Mouse (Mus musculus): ENCODE results near the gene Pltp. TPM values are rescaled to one million over a fixed set of nuclear protein-coding genes. Genes with fewer than 3 reads are reported as not detected.

Pltp gene
- total and polyA plus RNA-seq, 3 experiments, result 5.2 to 17.1 TPM; not detected in 1

DNA sequence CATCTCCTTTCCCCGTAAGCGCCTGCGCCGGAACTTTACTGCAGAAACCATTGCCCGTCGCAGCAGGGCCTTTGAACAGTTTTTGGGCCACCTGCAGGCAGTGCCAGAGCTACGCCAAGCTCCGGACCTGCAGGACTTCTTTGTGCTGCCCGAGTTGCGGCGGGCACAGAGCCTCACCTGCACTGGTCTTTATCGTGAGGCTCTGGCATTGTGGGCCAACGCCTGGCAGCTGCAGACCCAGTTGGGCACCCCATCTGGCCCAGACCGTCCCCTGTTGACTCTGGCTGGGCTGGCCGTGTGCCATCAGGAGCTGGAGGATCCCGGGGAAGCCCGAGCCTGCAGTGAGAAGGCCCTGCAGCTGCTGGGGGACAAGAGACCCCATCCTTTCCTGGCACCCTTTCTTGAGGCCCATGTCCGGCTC, 65.7 kb downstream of the Pltp start:
- H3K9ac ChIP-seq (ENCODE audit: control insufficient read depth, low read depth, low read length, poor library complexity, severe bottlenecking), result no peak overlapping the region
- TF ChIP-seq POLR2AphosphoS2 (IDR thresholded peaks at IDR 0.05; ENCODE audit: low read length), result no peak
- TF ChIP-seq RAD21 (IDR thresholded peaks at IDR 0.05; ENCODE audit: low read depth, low read length), result no peak
- TF ChIP-seq TCF12 (IDR thresholded peaks at IDR 0.05; ENCODE audit: low read depth, low read length), result no peak
- TF ChIP-seq SMC3 (IDR thresholded peaks at IDR 0.05; ENCODE audit: low read depth, low read length), result no peak
- no peak for TF ChIP-seq ETS1 (IDR thresholded peaks at IDR 0.05; ENCODE audit: low read depth, low read length)
- no peak for TF ChIP-seq MEF2A (IDR thresholded peaks at IDR 0.05; ENCODE audit: extremely low read depth, insufficient replicate concordance, low read depth, low read length, poor library complexity, severe bottlenecking)
- TF ChIP-seq MYC (IDR thresholded peaks at IDR 0.05; ENCODE audit: low read depth, low read length), result no peak
- no peak for TF ChIP-seq ZKSCAN1 (IDR thresholded peaks at IDR 0.05; ENCODE audit: low read depth, low read length)
- no peak for TF ChIP-seq CHD1 (IDR thresholded peaks at IDR 0.05; ENCODE audit: low read depth, low read length)
- no peak for TF ChIP-seq KAT2A (conservative IDR thresholded peaks at IDR 0.05; ENCODE audit: low read depth, low read length)
- no peak for TF ChIP-seq GABPA (IDR thresholded peaks at IDR 0.05; ENCODE audit: low read depth, low read length)
- TF ChIP-seq ZMIZ1 (IDR thresholded peaks at IDR 0.05; ENCODE audit: low read depth, low read length), result no peak
- TF ChIP-seq JUND (IDR thresholded peaks at IDR 0.05; ENCODE audit: low read depth, low read length), result no peak
- TF ChIP-seq MXI1 (IDR thresholded peaks at IDR 0.05; ENCODE audit: low read depth, low read length), result no peak
- no peak for TF ChIP-seq TBP (IDR thresholded peaks at IDR 0.05; ENCODE audit: low read depth, low read length)
- no peak for TF ChIP-seq TAL1 (IDR thresholded peaks at IDR 0.05; ENCODE audit: low read length)
- no peak for TF ChIP-seq MAFK (IDR thresholded peaks at IDR 0.05; ENCODE audit: borderline replicate concordance, low read depth, low read length)
- no peak for TF ChIP-seq CTCF (IDR thresholded peaks at IDR 0.05 in 2 of 3, conservative IDR thresholded peaks at IDR 0.05 in 1 of 3; ENCODE audit: control insufficient read depth in 1 of 3, insufficient read depth in 1 of 3, low read depth in 2 of 3, low read length in 3 of 3, poor library complexity in 1 of 3, severe bottlenecking in 1 of 3)
- TF ChIP-seq ELF1 (IDR thresholded peaks at IDR 0.05; ENCODE audit: low read depth, low read length), result no peak
- TF ChIP-seq POLR2A (IDR thresholded peaks at IDR 0.05; ENCODE audit: control insufficient read depth in 1 of 2, insufficient read depth in 1 of 2, low read depth in 1 of 2, low read length in 2 of 2, poor library complexity in 1 of 2), result no peak
- no peaks in the 10 kb centered on the region for H3K27me3 ChIP-seq (ENCODE audit: control insufficient read depth in 1 of 2, insufficient read depth in 2 of 2, low read length in 2 of 2)
- no peak overlapping the region for H3K4me3 ChIP-seq (ENCODE audit: control insufficient read depth in 1 of 2, insufficient read depth in 1 of 2, low read depth in 2 of 2, low read length in 2 of 2)
- H3K27ac ChIP-seq (ENCODE audit: control insufficient read depth, low read depth, low read length), result no peak overlapping the region
- H3K9me3 ChIP-seq (replicated peaks; ENCODE audit: insufficient read depth, low read length), result no peaks in the 10 kb centered on the region
- no peaks in the 10 kb centered on the region for H3K79me2 ChIP-seq (ENCODE audit: control insufficient read depth, insufficient read depth, low read length, poor library complexity)
- peaks cover 0 to 5% of the 10 kb centered on the region in 2 experiments; a peak in 2 of 4 replicates for H3K36me3 ChIP-seq (ENCODE audit: control insufficient read depth in 1 of 2, insufficient read depth in 2 of 2, low read length in 2 of 2)
- no peak for DNase-seq (ENCODE audit: low read depth, low spot score)
- H3K4me1 ChIP-seq (ENCODE audit: control insufficient read depth in 1 of 2, insufficient read depth in 2 of 2, low read length in 2 of 2), result peaks cover 0 to 4% of the 10 kb centered on the region in 2 experiments; a peak in 1 of 4 replicates

DNA sequence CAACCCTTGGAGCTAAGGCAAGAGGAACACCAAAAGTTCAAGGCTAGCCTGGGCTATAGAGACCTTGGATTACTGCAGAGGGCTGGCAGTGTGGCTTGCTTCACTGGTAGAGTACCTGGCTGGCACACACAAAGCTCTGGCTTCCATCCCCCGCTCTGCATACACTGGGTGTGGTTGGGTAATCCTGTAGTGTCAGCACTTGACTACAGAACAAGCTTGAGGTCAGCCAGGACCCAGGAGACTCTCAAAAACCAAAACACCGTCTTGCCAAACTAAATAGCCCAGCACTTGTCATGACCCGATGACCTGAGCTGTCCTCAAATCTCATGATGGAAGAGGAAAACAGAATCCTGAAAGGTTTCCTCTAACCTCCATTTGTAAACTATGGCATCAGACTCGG, 67.1 kb downstream of the Pltp start:
- no peak overlapping the region for H3K4me3 ChIP-seq (ENCODE audit: control insufficient read depth in 1 of 2, insufficient read depth in 1 of 2, low read depth in 2 of 2, low read length in 2 of 2)
- H3K9me3 ChIP-seq (replicated peaks; ENCODE audit: insufficient read depth, low read length), result no peaks in the 10 kb centered on the region
- H3K36me3 ChIP-seq (ENCODE audit: control insufficient read depth in 1 of 2, insufficient read depth in 2 of 2, low read length in 2 of 2), result peaks cover 0 to 5% of the 10 kb centered on the region in 2 experiments; a peak in 2 of 4 replicates
- no peak overlapping the region for H3K27ac ChIP-seq (ENCODE audit: control insufficient read depth, low read depth, low read length)
- TF ChIP-seq TAL1 (IDR thresholded peaks at IDR 0.05; ENCODE audit: low read length) (no peak), GABPA (IDR thresholded peaks at IDR 0.05; ENCODE audit: low read depth, low read length) (no peak)
- H3K9ac ChIP-seq (ENCODE audit: control insufficient read depth, low read depth, low read length, poor library complexity, severe bottlenecking), result no peak overlapping the region
- peaks cover 3 to 9% of the 10 kb centered on the region in 2 experiments; a peak in 3 of 4 replicates for H3K4me1 ChIP-seq (ENCODE audit: control insufficient read depth in 1 of 2, insufficient read depth in 2 of 2, low read length in 2 of 2)
- no peaks in the 10 kb centered on the region for H3K27me3 ChIP-seq (ENCODE audit: control insufficient read depth in 1 of 2, insufficient read depth in 2 of 2, low read length in 2 of 2)
- H3K79me2 ChIP-seq (ENCODE audit: control insufficient read depth, insufficient read depth, low read length, poor library complexity), result no peaks in the 10 kb centered on the region; the same call in 1 of the 2 replicates
- no peak for DNase-seq (ENCODE audit: low read depth, low spot score)

Other genes starting within 250 kb of the Pltp start
- gene Wfdc6b, start 244.2 kb downstream of the Pltp start, total RNA-seq (2012; rRNA removed), result not detected in 2 replicates
- not detected for gene Wfdc6b, start 244.2 kb downstream of the Pltp start, polyA plus RNA-seq (2012; ENCODE audit: insufficient read depth in 1 of 2, insufficient read length in 2 of 2, low read depth in 1 of 2, low replicate concordance in 2 of 2, missing spikeins in 1 of 2)
- not detected in 2 replicates for gene Wfdc8, start 244.1 kb downstream of the Pltp start, total RNA-seq (2012; rRNA removed)
- not detected for gene Wfdc8, start 244.1 kb downstream of the Pltp start, polyA plus RNA-seq (2012; ENCODE audit: insufficient read depth in 1 of 2, insufficient read length in 2 of 2, low read depth in 1 of 2, low replicate concordance in 2 of 2, missing spikeins in 1 of 2)
- gene Wfdc16, start 218.9 kb downstream of the Pltp start, total RNA-seq (2012; rRNA removed), result not detected in 2 replicates
- gene Wfdc16, start 218.9 kb downstream of the Pltp start, polyA plus RNA-seq (2012; ENCODE audit: insufficient read depth in 1 of 2, insufficient read length in 2 of 2, low read depth in 1 of 2, low replicate concordance in 2 of 2, missing spikeins in 1 of 2), result not detected
- gene Wfdc10, start 201.7 kb downstream of the Pltp start, total RNA-seq (2012; rRNA removed), result not detected in 2 replicates
- gene Wfdc10, start 201.7 kb downstream of the Pltp start, polyA plus RNA-seq (2012; ENCODE audit: insufficient read depth in 1 of 2, insufficient read length in 2 of 2, low read depth in 1 of 2, low replicate concordance in 2 of 2, missing spikeins in 1 of 2), result not detected
- gene Wfdc9, start 201.1 kb downstream of the Pltp start, total RNA-seq (2012; rRNA removed), result not detected in 2 replicates
- not detected for gene Wfdc9, start 201.1 kb downstream of the Pltp start, polyA plus RNA-seq (2012; ENCODE audit: insufficient read depth in 1 of 2, insufficient read length in 2 of 2, low read depth in 1 of 2, low replicate concordance in 2 of 2, missing spikeins in 1 of 2)
- gene Wfdc11, start 183.6 kb downstream of the Pltp start, total RNA-seq (2012; rRNA removed), result not detected in 2 replicates
- gene Wfdc11, start 183.6 kb downstream of the Pltp start, polyA plus RNA-seq (2012; ENCODE audit: insufficient read depth in 1 of 2, insufficient read length in 2 of 2, low read depth in 1 of 2, low replicate concordance in 2 of 2, missing spikeins in 1 of 2), result not detected
- gene Wfdc13, start 172.6 kb downstream of the Pltp start, total RNA-seq (2012; rRNA removed), result 0.12 TPM in 1 of 2 replicates, not detected in the other
- not detected for gene Wfdc13, start 172.6 kb downstream of the Pltp start, polyA plus RNA-seq (2012; ENCODE audit: insufficient read depth in 1 of 2, insufficient read length in 2 of 2, low read depth in 1 of 2, low replicate concordance in 2 of 2, missing spikeins in 1 of 2)
- not detected in 2 replicates for gene Spint4, start 159.2 kb downstream of the Pltp start, total RNA-seq (2012; rRNA removed)
- gene Spint4, start 159.2 kb downstream of the Pltp start, polyA plus RNA-seq (2012; ENCODE audit: insufficient read depth in 1 of 2, insufficient read length in 2 of 2, low read depth in 1 of 2, low replicate concordance in 2 of 2, missing spikeins in 1 of 2), result not detected
- not detected in 2 replicates for gene Spint5, start 142.4 kb downstream of the Pltp start, total RNA-seq (2012; rRNA removed)
- gene Spint5, start 142.4 kb downstream of the Pltp start, polyA plus RNA-seq (2012; ENCODE audit: insufficient read depth in 1 of 2, insufficient read length in 2 of 2, low read depth in 1 of 2, low replicate concordance in 2 of 2, missing spikeins in 1 of 2), result not detected
- gene Wfdc3, start 111.8 kb downstream of the Pltp start, total RNA-seq (2012; rRNA removed), result 0.20 and 0.31 TPM in 2 replicates
- under 1 TPM in 1 of 2 experiments, not detected in 1; 0.40 TPM for gene Wfdc3, start 111.8 kb downstream of the Pltp start, polyA plus RNA-seq (2012; ENCODE audit: insufficient read depth in 1 of 2, insufficient read length in 2 of 2, low read depth in 1 of 2, low replicate concordance in 2 of 2, missing spikeins in 1 of 2)
- gene Dnttip1, start 111.7 kb downstream of the Pltp start, total RNA-seq (2012; rRNA removed), result 20.6 and 20.9 TPM in 2 replicates
- 10 to 100 TPM in 1 of 2 experiments, not detected in 1; 59.9 TPM for gene Dnttip1, start 111.7 kb downstream of the Pltp start, polyA plus RNA-seq (2012; ENCODE audit: insufficient read depth in 1 of 2, insufficient read length in 2 of 2, low read depth in 1 of 2, low replicate concordance in 2 of 2, missing spikeins in 1 of 2)
- gene Ube2c, start 87.8 kb downstream of the Pltp start, total RNA-seq (2012; rRNA removed), result 170 and 177 TPM in 2 replicates
- 100 to 1,000 TPM; 257 to 365 TPM for gene Ube2c, start 87.8 kb downstream of the Pltp start, polyA plus RNA-seq (2012; ENCODE audit: insufficient read depth in 1 of 2, insufficient read length in 2 of 2, low read depth in 1 of 2, low replicate concordance in 2 of 2, missing spikeins in 1 of 2)
- gene Tnnc2, start 77.7 kb downstream of the Pltp start, total RNA-seq (2012; rRNA removed), result not detected in 2 replicates
- gene Tnnc2, start 77.7 kb downstream of the Pltp start, polyA plus RNA-seq (2012; ENCODE audit: insufficient read depth in 1 of 2, insufficient read length in 2 of 2, low read depth in 1 of 2, low replicate concordance in 2 of 2, missing spikeins in 1 of 2), result not detected
- 3.8 and 4.0 TPM in 2 replicates for gene Snx21, start 71.9 kb downstream of the Pltp start, total RNA-seq (2012; rRNA removed)
- gene Snx21, start 71.9 kb downstream of the Pltp start, polyA plus RNA-seq (2012; ENCODE audit: insufficient read depth in 1 of 2, insufficient read length in 2 of 2, low read depth in 1 of 2, low replicate concordance in 2 of 2, missing spikeins in 1 of 2), result 1 to 10 TPM in 1 of 2 experiments, not detected in 1; 7.7 TPM
- 32.2 and 40.3 TPM in 2 replicates for gene Acot8, start 52.8 kb downstream of the Pltp start, total RNA-seq (2012; rRNA removed)
- gene Acot8, start 52.8 kb downstream of the Pltp start, polyA plus RNA-seq (2012; ENCODE audit: insufficient read depth in 1 of 2, insufficient read length in 2 of 2, low read depth in 1 of 2, low replicate concordance in 2 of 2, missing spikeins in 1 of 2), result 10 to 100 TPM in 1 of 2 experiments, not detected in 1; 30.9 TPM
- 4.7 and 4.8 TPM in 2 replicates for gene Zswim3, start 52.6 kb downstream of the Pltp start, total RNA-seq (2012; rRNA removed)
- 1 to 10 TPM in 1 of 2 experiments, not detected in 1; 5.9 TPM for gene Zswim3, start 52.6 kb downstream of the Pltp start, polyA plus RNA-seq (2012; ENCODE audit: insufficient read depth in 1 of 2, insufficient read length in 2 of 2, low read depth in 1 of 2, low replicate concordance in 2 of 2, missing spikeins in 1 of 2)
- 7.1 and 8.2 TPM in 2 replicates for gene Zswim1, start 35.0 kb downstream of the Pltp start, total RNA-seq (2012; rRNA removed)
- gene Zswim1, start 35.0 kb downstream of the Pltp start, polyA plus RNA-seq (2012; ENCODE audit: insufficient read depth in 1 of 2, insufficient read length in 2 of 2, low read depth in 1 of 2, low replicate concordance in 2 of 2, missing spikeins in 1 of 2), result 10 to 100 TPM in 1 of 2 experiments, not detected in 1; 17.4 TPM
- gene Spata25, start 29.2 kb downstream of the Pltp start, total RNA-seq (2012; rRNA removed), result 0.42 and 0.50 TPM in 2 replicates
- gene Spata25, start 29.2 kb downstream of the Pltp start, polyA plus RNA-seq (2012; ENCODE audit: insufficient read depth in 1 of 2, insufficient read length in 2 of 2, low read depth in 1 of 2, low replicate concordance in 2 of 2, missing spikeins in 1 of 2), result under 1 TPM in 1 of 2 experiments, not detected in 1; 0.13 TPM
- 46.3 and 50.5 TPM in 2 replicates for gene Ctsa, start 24.8 kb downstream of the Pltp start, total RNA-seq (2012; rRNA removed)
- 10 to 100 TPM in 1 of 2 experiments, not detected in 1; 87.7 TPM for gene Ctsa, start 24.8 kb downstream of the Pltp start, polyA plus RNA-seq (2012; ENCODE audit: insufficient read depth in 1 of 2, insufficient read length in 2 of 2, low read depth in 1 of 2, low replicate concordance in 2 of 2, missing spikeins in 1 of 2)
- 1.6 and 2.0 TPM in 2 replicates for gene Neurl2, start 24.3 kb downstream of the Pltp start, total RNA-seq (2012; rRNA removed)
- 1 to 10 TPM in 1 of 2 experiments, not detected in 1; 2.6 TPM for gene Neurl2, start 24.3 kb downstream of the Pltp start, polyA plus RNA-seq (2012; ENCODE audit: insufficient read depth in 1 of 2, insufficient read length in 2 of 2, low read depth in 1 of 2, low replicate concordance in 2 of 2, missing spikeins in 1 of 2)
- gene Pcif1, start 21.6 kb upstream of the Pltp start, total RNA-seq (2012; rRNA removed), result 46.8 and 47.6 TPM in 2 replicates
- gene Pcif1, start 21.6 kb upstream of the Pltp start, polyA plus RNA-seq (2012; ENCODE audit: insufficient read depth in 1 of 2, insufficient read length in 2 of 2, low read depth in 1 of 2, low replicate concordance in 2 of 2, missing spikeins in 1 of 2), result 100 to 1,000 TPM in 1 of 2 experiments, not detected in 1; 118 TPM
- gene Zfp335, start 54.0 kb upstream of the Pltp start, total RNA-seq (2012; rRNA removed), result 12.3 and 12.6 TPM in 2 replicates
- 10 to 100 TPM in 1 of 2 experiments, not detected in 1; 24.1 TPM for gene Zfp335, start 54.0 kb upstream of the Pltp start, polyA plus RNA-seq (2012; ENCODE audit: insufficient read depth in 1 of 2, insufficient read length in 2 of 2, low read depth in 1 of 2, low replicate concordance in 2 of 2, missing spikeins in 1 of 2)
- gene Mmp9, start 83.1 kb upstream of the Pltp start, total RNA-seq (2012; rRNA removed), result 0.20 and 0.23 TPM in 2 replicates
- gene Mmp9, start 83.1 kb upstream of the Pltp start, polyA plus RNA-seq (2012; ENCODE audit: insufficient read depth in 1 of 2, insufficient read length in 2 of 2, low read depth in 1 of 2, low replicate concordance in 2 of 2, missing spikeins in 1 of 2), result under 1 TPM in 1 of 2 experiments, not detected in 1; 0.19 TPM
- 0.36 and 0.50 TPM in 2 replicates for gene Slc12a5, start 103.1 kb upstream of the Pltp start, total RNA-seq (2012; rRNA removed)
- 1 to 10 TPM in 1 of 2 experiments, not detected in 1; 1.3 TPM for gene Slc12a5, start 103.1 kb upstream of the Pltp start, polyA plus RNA-seq (2012; ENCODE audit: insufficient read depth in 1 of 2, insufficient read length in 2 of 2, low read depth in 1 of 2, low replicate concordance in 2 of 2, missing spikeins in 1 of 2)
- 35.1 and 35.8 TPM in 2 replicates for gene Ncoa5, start 177.2 kb upstream of the Pltp start, total RNA-seq (2012; rRNA removed)
- 10 to 100 TPM; 61.0 to 76.6 TPM for gene Ncoa5, start 177.2 kb upstream of the Pltp start, polyA plus RNA-seq (2012; ENCODE audit: insufficient read depth in 1 of 2, insufficient read length in 2 of 2, low read depth in 1 of 2, low replicate concordance in 2 of 2, missing spikeins in 1 of 2)
- not detected in 2 replicates for gene Cd40, start 197.9 kb upstream of the Pltp start, total RNA-seq (2012; rRNA removed)
- gene Cd40, start 197.9 kb upstream of the Pltp start, polyA plus RNA-seq (2012; ENCODE audit: insufficient read depth in 1 of 2, insufficient read length in 2 of 2, low read depth in 1 of 2, low replicate concordance in 2 of 2, missing spikeins in 1 of 2), result under 1 TPM in 1 of 2 experiments, not detected in 1; 0.08 TPM
- not detected in 2 replicates for gene 1700025C18Rik, start 233.0 kb upstream of the Pltp start, total RNA-seq (2012; rRNA removed)
- not detected for gene 1700025C18Rik, start 233.0 kb upstream of the Pltp start, polyA plus RNA-seq (2012; ENCODE audit: insufficient read depth in 1 of 2, insufficient read length in 2 of 2, low read depth in 1 of 2, low replicate concordance in 2 of 2, missing spikeins in 1 of 2)